Mouse (Mus musculus) forebrain, embryonic 12.5 days (tissue): ENCODE measurements around the gene Tdrd7. TPM values are rescaled to one million over a fixed set of nuclear protein-coding genes. Genes with fewer than 3 reads are reported as not detected.

Source experiments
- ATAC-seq: fragments of 200-750 bp; cut with Nextera tagmentation; 2 replicates; pipeline ENCODE4 v1.8.0; 2017; ENCODE audit warnings: moderate TSS enrichment; ENCODE audit not compliant: low FRiP score
- H3K27ac ChIP-seq: fragments of 300-500 bp; sonication (generic); 2 replicates; pipeline ENCODE4 v1.5.1; 2016; ENCODE audit warnings: mild to moderate bottlenecking
- H3K27me3 ChIP-seq: fragments of 300-500 bp; sonication (generic); 2 replicates; pipeline ENCODE4 v1.6.1; 2016; ENCODE audit warnings: mild to moderate bottlenecking
- H3K36me3 ChIP-seq: fragments of 300-500 bp; sonication (generic); replicated peaks from 2 replicates; pipeline ENCODE4 v1.6.1; 2016; ENCODE audit warnings: mild to moderate bottlenecking
- H3K4me1 ChIP-seq: fragments of 300-500 bp; sonication (generic); 2 replicates; pipeline ENCODE4 v1.6.1; 2016
- H3K4me2 ChIP-seq: fragments of 300-500 bp; sonication (generic); 2 replicates; pipeline ENCODE4 v1.6.1; 2016; ENCODE audit warnings: mild to moderate bottlenecking, moderate library complexity
- H3K4me3 ChIP-seq: fragments of 300-500 bp; sonication (generic); replicated peaks from 2 replicates; pipeline ENCODE4 v1.5.1; 2016; ENCODE audit warnings: mild to moderate bottlenecking
- H3K9ac ChIP-seq: fragments of 300-500 bp; sonication (generic); 2 replicates; pipeline ENCODE4 v1.6.1; 2016; ENCODE audit warnings: mild to moderate bottlenecking
- H3K9me3 ChIP-seq: fragments of 300-500 bp; sonication (generic); 2 replicates; pipeline ENCODE4 v1.6.1; 2016
- WGBS: fragments of 180-500 bp; shearing (Covaris S2); methylation state at CpG from one replicate; pipeline ENCODE4 v1.1.7; 2016; 5-methylcytosine and 5-hydroxymethylcytosine counted together
- polyA plus RNA-seq: library from polyadenylated mRNA; unstranded; fragments of >200 nt; fragmentation: Nextera tagmentation; extraction: Ambion mirVana; gene quantifications from 2 replicates; pipeline ENCODE4 v1.2.1, GENCODE M21; 2016

Tdrd7 gene
- polyA plus RNA-seq, 1 experiment from 2014 or later, result 14.3 TPM

DNA sequence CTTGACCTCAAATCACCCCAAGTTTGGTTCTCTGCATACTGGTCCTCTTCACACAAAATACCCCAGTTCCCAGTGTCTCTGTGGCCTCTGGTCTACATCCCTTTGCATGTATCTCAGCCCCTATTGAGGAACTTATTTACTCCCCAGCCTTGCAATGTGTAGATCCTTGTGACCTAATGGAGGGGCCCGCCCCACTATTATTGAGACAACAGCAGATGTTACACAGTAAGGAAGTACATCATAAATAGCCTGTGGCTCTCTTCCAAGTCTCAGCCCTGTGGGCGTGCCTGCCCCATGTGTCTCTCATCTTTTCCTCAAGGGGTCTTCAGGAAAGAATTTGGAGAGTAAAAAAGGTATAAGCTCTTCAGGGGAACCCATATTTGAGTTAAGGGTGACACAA is 111.8 kb downstream of the Tdrd7 start:
- H3K4me1 ChIP-seq, result no peaks in the 10 kb centered on the region
- WGBS, result 86% methylated on average over 2 of the region's 2 CpGs
- H3K27ac ChIP-seq, result no peak overlapping the region
- H3K36me3 ChIP-seq, result no peaks in the 10 kb centered on the region
- ATAC-seq, result no peak
- no peak overlapping the region for H3K4me2 ChIP-seq
- H3K4me3 ChIP-seq, result no peak overlapping the region
- H3K9ac ChIP-seq, result no peak overlapping the region
- H3K27me3 ChIP-seq, result no peaks in the 10 kb centered on the region
- H3K9me3 ChIP-seq, result no peaks in the 10 kb centered on the region

GRCm38 (mm10) chr4:46080261-46080660 is 115.1 kb downstream of the Tdrd7 start:
- no peak overlapping the region for H3K9ac ChIP-seq
- H3K36me3 ChIP-seq, result no peaks in the 10 kb centered on the region
- H3K4me1 ChIP-seq, result peaks cover 5% of the 10 kb centered on the region; the same call in 1 of the 2 replicates
- H3K27ac ChIP-seq, result no peak overlapping the region
- H3K4me3 ChIP-seq, result no peak overlapping the region
- no peaks in the 10 kb centered on the region for H3K27me3 ChIP-seq
- ATAC-seq, result no peak
- no peaks in the 10 kb centered on the region for H3K9me3 ChIP-seq
- no peak overlapping the region for H3K4me2 ChIP-seq
- WGBS, result 88% methylated on average over 4 of the region's 4 CpGs

- Histone ChIP-seq H3K27ac (no peak overlapping the region), H3K4me1 (peaks cover 5% of the 10 kb centered on the region; the same call in 1 of the 2 replicates), H3K27me3 (no peaks in the 10 kb centered on the region), H3K9me3 (no peaks in the 10 kb centered on the region), H3K36me3 (no peaks in the 10 kb centered on the region), H3K4me3 (no peak overlapping the region), H3K9ac (no peak overlapping the region), H3K4me2 (no peak overlapping the region)
- no peak for ATAC-seq
- WGBS, result 81% methylated on average over 11 of the region's 11 CpGs
Measured at GRCm38 (mm10) chr4:46082555-46082954, 117.4 kb downstream of the Tdrd7 start.

Other genes with a start within 250 kb of the Tdrd7 start
- gene Aldh1b1, start 166.3 kb upstream of the Tdrd7 start, polyA plus RNA-seq, result 9.7 and 11.3 TPM in 2 replicates
- gene Igfbpl1, start 138.4 kb upstream of the Tdrd7 start, polyA plus RNA-seq, result 55.9 and 74.5 TPM in 2 replicates
- 0.65 and 1.2 TPM in 2 replicates for gene Stra6l, start 116.7 kb upstream of the Tdrd7 start, polyA plus RNA-seq
- gene Ccdc180, start 75.0 kb upstream of the Tdrd7 start, polyA plus RNA-seq, result 0.11 and 0.17 TPM in 2 replicates
- gene Tmod1, start 73.6 kb downstream of the Tdrd7 start, polyA plus RNA-seq, result 0.67 and 1.1 TPM in 2 replicates
- gene Ncbp1, start 173.3 kb downstream of the Tdrd7 start, polyA plus RNA-seq, result 129 and 137 TPM in 2 replicates
- gene Tstd2, start 173.4 kb downstream of the Tdrd7 start, polyA plus RNA-seq, result 56.1 and 60.6 TPM in 2 replicates
- 27.6 and 35.3 TPM in 2 replicates for gene Xpa, start 231.0 kb downstream of the Tdrd7 start, polyA plus RNA-seq